8 mouse cellular contexts compared by ENCODE assay signal in genomic region chr19:60837747-60838146, GRCm38 (mm10). TPM values are rescaled to one million over a fixed set of nuclear protein-coding genes. Genes with fewer than 3 reads are reported as not detected.
DNase-seq lines count a peak whose midpoint lies in the region; ATAC-seq lines count a peak whose summit lies in the region.

No protein-coding gene starts in this region.

- H3K36me3 ChIP-seq in liver, embryonic 16.5 days (ENCODE audit: control insufficient read depth, insufficient read depth): peaks cover 35% of the 10 kb centered on the region

- H3K4me1 ChIP-seq in liver, embryonic 16.5 days (ENCODE audit: control insufficient read depth, low read depth, low read length): peaks cover 3% of the 10 kb centered on the region

- H3K9me3 ChIP-seq in liver, embryonic 16.5 days (replicated peaks; ENCODE audit: control insufficient read depth, low read length): no peaks in the 10 kb centered on the region

- H3K4me2 ChIP-seq in liver, embryonic 16.5 days (ENCODE audit: low read depth, low read length): no peak overlapping the region

- ATAC-seq in liver, embryonic 16.5 days (ENCODE audit: low read depth): peak; percentile 53

- DNase-seq in CD4-positive helper T cell, adult 2 months (ENCODE audit: low read depth, low spot score): peak; percentile 73
- DNase-seq in ZHBTc4 (ENCODE audit: low read depth, low spot score): peak; percentile 78
- peak; percentile 69 to 72 for DNase-seq in cerebellum, postnatal 36 days
- peak; percentile 23 for DNase-seq in gastrocnemius, postnatal 25 days
- DNase-seq in kidney, postnatal 36 days: peak; percentile 65 to 91
- peak; percentile 28 for DNase-seq in retina, adult 2 months (ENCODE audit: low read depth, low spot score)
- DNase-seq in thymus, postnatal 25 days: peak; percentile 80

- H3K27me3 ChIP-seq in liver, embryonic 16.5 days (ENCODE audit: control insufficient read depth, insufficient read depth, low read depth, low read length): no peaks in the 10 kb centered on the region

- no peak overlapping the region for H3K27ac ChIP-seq in liver, embryonic 16.5 days (ENCODE audit: low read length)

- 17% methylated on average over 1 of the region's 1 CpGs for WGBS in liver, embryonic 16.5 days (ENCODE audit: insufficient replicate concordance)

- no peak overlapping the region for H3K4me3 ChIP-seq in liver, embryonic 16.5 days (ENCODE audit: low read depth, low read length)

- no peak overlapping the region for H3K9ac ChIP-seq in liver, embryonic 16.5 days (ENCODE audit: low read depth, low read length)

RNA-seq across cellular contexts. Expression of gene Sfxn4, which starts 23.5 kb away (rescaled TPM):
- 1 to 10 TPM; 1.6 to 1.8 TPM for total RNA-seq in gastrocnemius, postnatal 25 days (2021)
- 0.76 and 0.81 TPM in 2 replicates for polyA plus RNA-seq in liver, embryonic 16.5 days (2015; fragmentation: Nextera tagmentation; extraction: Ambion mirVana)

RNA-seq across cellular contexts. Expression of gene Fam45a, which starts 26.4 kb away (rescaled TPM):
- 1 to 10 TPM; 7.7 to 9.3 TPM for total RNA-seq in gastrocnemius, postnatal 25 days (2021)
- 21.0 and 21.1 TPM in 2 replicates for polyA plus RNA-seq in liver, embryonic 16.5 days (2015; fragmentation: Nextera tagmentation; extraction: Ambion mirVana)

RNA-seq across cellular contexts. Expression of gene Prdx3, which starts 36.6 kb away (rescaled TPM):
- 100 to 1,000 TPM; 203 to 204 TPM for total RNA-seq in gastrocnemius, postnatal 25 days (2021)
- polyA plus RNA-seq in liver, embryonic 16.5 days (2015; fragmentation: Nextera tagmentation; extraction: Ambion mirVana): 326 and 354 TPM in 2 replicates

RNA-seq across cellular contexts. Expression of gene Eif3a, which starts 47.3 kb away (rescaled TPM):
- 10 to 100 TPM; 74.9 to 81.8 TPM for total RNA-seq in gastrocnemius, postnatal 25 days (2021)
- polyA plus RNA-seq in liver, embryonic 16.5 days (2015; fragmentation: Nextera tagmentation; extraction: Ambion mirVana): 73.8 and 74.4 TPM in 2 replicates

RNA-seq across cellular contexts. Expression of gene Grk5, which starts 51.8 kb away (rescaled TPM):
- 1 to 10 TPM; 4.6 to 5.5 TPM for total RNA-seq in gastrocnemius, postnatal 25 days (2021)
- 0.56 and 0.72 TPM in 2 replicates for polyA plus RNA-seq in liver, embryonic 16.5 days (2015; fragmentation: Nextera tagmentation; extraction: Ambion mirVana)

Comparison
In these comparisons a context has a peak if more than half of its experiments do, and no peak if none do; other contexts are left out.
1. DNase-seq: peak in every context shown above with its lines; median percentile 80 in thymus, postnatal 25 days; 78 in ZHBTc4; 78 in kidney, postnatal 36 days; 73 in CD4-positive helper T cell, adult 2 months; 70 in cerebellum, postnatal 36 days; 28 in retina, adult 2 months; 23 in gastrocnemius, postnatal 25 days.